Mouse (Mus musculus) ES-E14 (cell line): ENCODE measurements around the gene Plcb3. TPM values are rescaled to one million over a fixed set of nuclear protein-coding genes. Genes with fewer than 3 reads are reported as not detected.

Experiments
- DNase-seq: peaks from one replicate; pipeline ENCODE4 v3.0.0-alpha.2; 2013; ENCODE audit warnings: low read depth, low spot score
- H3K27ac ChIP-seq: 2 replicates; pipeline ENCODE4 v1.5.1; 2012; ENCODE audit warnings: low read depth, mild to moderate bottlenecking, low read length, moderate library complexity, mixed read lengths; ENCODE audit not compliant: poor library complexity, insufficient read depth, severe bottlenecking
- H3K36me3 ChIP-seq: 2 replicates; pipeline ENCODE4 v1.6.1; 2012; ENCODE audit warnings: mild to moderate bottlenecking, low read length, moderate library complexity, mixed read lengths; ENCODE audit not compliant: control insufficient read depth, poor library complexity, insufficient read depth, severe bottlenecking
- H3K4me1 ChIP-seq, 2 experiments: fragments of 150-350 bp in 1 of 2; sonication (generic) in 1 of 2; 2 replicates each; pipeline ENCODE4 v1.6.1; 2012; ENCODE audit warnings: low read length in 2 of 2, mild to moderate bottlenecking in 1 of 2, mixed read lengths in 1 of 2; ENCODE audit not compliant: control insufficient read depth in 2 of 2, insufficient read depth in 2 of 2, poor library complexity in 1 of 2
- H3K4me3 ChIP-seq, 2 experiments: fragments of 150-350 bp in 1 of 2; sonication (generic) in 1 of 2; 2 replicates each; pipeline ENCODE4 v1.5.1; 2012; ENCODE audit warnings: low read length in 2 of 2, low read depth in 1 of 2, mild to moderate bottlenecking in 1 of 2, mixed read lengths in 1 of 2; ENCODE audit not compliant: insufficient read depth in 1 of 2, poor library complexity in 1 of 2, severe bottlenecking in 1 of 2
- H3K9ac ChIP-seq: 2 replicates; pipeline ENCODE4 v1.6.1; 2012; ENCODE audit warnings: low read depth, mild to moderate bottlenecking, low read length, mixed read lengths; ENCODE audit not compliant: poor library complexity, insufficient read depth, severe bottlenecking
- H3K9me3 ChIP-seq: fragments of 150-350 bp; sonication (generic); 2 replicates; pipeline ENCODE4 v1.6.1; 2012; ENCODE audit warnings: low read depth, mild to moderate bottlenecking, low read length; ENCODE audit not compliant: control insufficient read depth, insufficient read depth
- CHD2 ChIP-seq: IDR thresholded peaks from 2 replicates; pipeline ENCODE4 v1.6.1; 2014; ENCODE audit warnings: mild to moderate bottlenecking, low read depth, low read length, inconsistent platforms
- HCFC1 ChIP-seq: IDR thresholded peaks from 2 replicates; pipeline ENCODE4 v1.6.1; 2012; ENCODE audit warnings: low read length, inconsistent platforms, borderline replicate concordance; ENCODE audit not compliant: insufficient read depth
- MAFK ChIP-seq: IDR thresholded peaks from 2 replicates; pipeline ENCODE4 v1.6.1; 2014; ENCODE audit warnings: mild to moderate bottlenecking, low read depth, low read length, inconsistent platforms; ENCODE audit not compliant: insufficient read depth
- ZC3H11A ChIP-seq: IDR thresholded peaks from 2 replicates; pipeline ENCODE4 v1.6.1; 2012; ENCODE audit warnings: low read depth, mild to moderate bottlenecking, inconsistent platforms, low read length, borderline replicate concordance
- ZNF384 ChIP-seq: IDR thresholded peaks from 2 replicates; pipeline ENCODE4 v1.6.1; 2012; ENCODE audit warnings: low read depth, low read length, inconsistent platforms
- in situ Hi-C, 2 experiments: fragments of 600-800 bp; cut with MboI; formaldehyde crosslinking; loops; one replicate each; pipeline ENCODE4 v1.15.1; 2025; ENCODE audit warnings: low sequenced_read_pairs in 2 of 2, inconsistent platforms in 1 of 2; ENCODE audit not compliant: unreplicated experiment in 2 of 2
- total RNA-seq: library from RNA; depleted of rRNA; stranded (reverse); fragments of 300-350 nt; gene quantifications from 2 replicates; pipeline ENCODE4 v1.2.3, GENCODE M21; 2012

Gene Plcb3
- total RNA-seq, 1 experiment: 42.3 TPM

- no peak for DNase-seq
- Histone ChIP-seq H3K9me3 (no peaks in the 10 kb centered on the region), H3K4me1 (peaks cover 4 to 17% of the 10 kb centered on the region in 2 experiments; a peak in 3 of 4 replicates), H3K4me3 (peak overlapping the region; percentile 83 to 92), H3K9ac (peak overlapping the region; percentile 8; the same call in 1 of the 2 replicates), H3K27ac (no peak overlapping the region), H3K36me3 (peaks cover 14% of the 10 kb centered on the region)
- in situ Hi-C loops: no loop called here
- TF ChIP-seq MAFK (no peak), ZNF384 (no peak), HCFC1 (no peak), ZC3H11A (no peak), CHD2 (no peak)
These were observed 11.6 kb upstream of the Plcb3 start for GRCm38 (mm10) chr19:6987904-6988285.

DNA sequence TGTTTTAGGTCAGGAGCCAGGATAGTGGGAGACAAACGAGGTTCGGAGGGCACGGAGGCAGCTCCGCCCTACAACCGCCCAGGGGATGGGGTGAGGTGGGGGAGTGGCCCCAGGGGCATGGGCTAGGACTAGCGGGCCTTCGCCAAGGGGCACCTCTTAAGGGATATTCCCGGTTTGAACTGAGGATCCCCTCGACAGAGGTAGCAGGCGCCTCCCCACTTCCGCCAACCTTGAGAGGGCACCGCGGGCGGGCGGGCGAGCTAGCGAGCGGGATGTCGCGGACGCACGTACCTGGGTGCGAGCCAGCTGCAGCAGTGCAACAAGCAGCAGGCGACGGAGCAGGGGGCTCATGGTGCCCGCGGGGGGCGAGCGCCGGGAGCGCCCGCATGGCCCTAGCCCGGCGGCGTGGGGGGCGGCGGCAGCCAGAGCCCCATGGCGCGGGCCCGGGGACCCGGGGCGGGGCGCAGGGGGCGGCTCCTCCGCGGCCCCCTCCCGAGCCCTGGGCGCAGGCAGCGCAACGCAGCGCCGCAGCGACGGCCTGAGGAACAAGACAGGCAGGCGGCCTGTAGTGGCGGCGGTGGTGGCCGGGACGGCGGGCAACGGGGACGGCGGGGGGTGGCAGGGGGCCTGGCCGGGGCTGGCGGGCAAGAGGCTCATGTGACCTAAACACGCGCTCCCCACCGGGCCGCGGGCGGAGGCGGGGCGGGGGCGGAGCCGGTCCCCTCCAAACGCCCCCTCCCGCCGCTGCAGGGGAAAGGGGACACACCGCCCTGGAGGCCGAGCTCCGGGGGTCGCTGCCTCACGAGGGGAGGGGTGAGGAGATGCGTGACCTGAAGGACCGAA is 11.0 kb upstream of the Plcb3 start, which contains the start of gene Vegfb:
Gene Vegfb (minus strand): TSS at position 591 of the 843 bp plus-strand sequence.
- peak within 1 kb of the TSS; percentile 19; the same call in 1 of the 2 replicates for H3K27ac ChIP-seq
- peak within 1 kb of the TSS; percentile 86 for H3K9ac ChIP-seq
- H3K4me3 ChIP-seq: peak within 1 kb of the TSS; percentile 83 to 92
- H3K9me3 ChIP-seq: no peaks in the 10 kb centered on the region
- peaks cover 4 to 17% of the 10 kb centered on the region in 2 experiments; a peak in 3 of 4 replicates for H3K4me1 ChIP-seq
- TF ChIP-seq CHD2 (no peak), HCFC1 (no peak), ZNF384 (no peak), ZC3H11A (no peak), MAFK (no peak)
- no peak for DNase-seq
- in situ Hi-C loops: no loop called here
- H3K36me3 ChIP-seq: peaks cover 17% of the 10 kb centered on the region

- no peak for DNase-seq
- in situ Hi-C loops: no loop called here
- Histone ChIP-seq H3K9ac (no peak overlapping the region; the same call in 1 of the 2 replicates), H3K9me3 (no peaks in the 10 kb centered on the region), H3K4me3 (peak overlapping the region; percentile 83 to 92), H3K27ac (no peak overlapping the region), H3K4me1 (peaks cover 0 to 17% of the 10 kb centered on the region in 2 experiments; a peak in 2 of 4 replicates), H3K36me3 (peaks cover 20% of the 10 kb centered on the region)
- no peak for TF ChIP-seq MAFK
- no peak for TF ChIP-seq ZC3H11A
- no peak for TF ChIP-seq CHD2
- no peak for TF ChIP-seq HCFC1
- TF ChIP-seq ZNF384: no peak
These were observed 9.9 kb upstream of the Plcb3 start for GRCm38 (mm10) chr19:6985951-6986708.

DNA sequence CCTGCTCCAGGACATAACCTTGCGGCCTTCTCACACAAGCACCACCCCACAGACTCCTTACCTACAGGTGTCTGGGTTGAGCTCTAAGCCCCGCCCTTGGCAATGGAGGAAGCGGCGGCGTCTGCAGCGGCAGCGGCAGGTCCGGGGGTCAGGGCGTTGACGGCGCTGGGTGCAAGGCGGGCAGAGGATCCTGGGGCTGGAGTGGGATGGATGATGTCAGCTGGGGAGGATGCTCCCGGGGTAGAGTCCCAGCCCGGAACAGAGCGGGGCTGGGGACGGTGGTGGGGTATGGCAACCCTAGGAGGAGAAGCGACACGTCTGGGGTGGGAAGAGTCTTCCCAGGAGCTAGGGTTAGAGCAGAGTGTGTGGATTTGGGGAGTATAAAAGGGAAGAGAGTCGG is 9.0 kb upstream of the Plcb3 start:
- Histone ChIP-seq H3K27ac (no peak overlapping the region), H3K9ac (peak overlapping the region; percentile 2; the same call in 1 of the 2 replicates), H3K36me3 (peaks cover 20% of the 10 kb centered on the region), H3K4me1 (peaks cover 0 to 17% of the 10 kb centered on the region in 2 experiments; a peak in 2 of 4 replicates), H3K4me3 (peak overlapping the region in 1 of 2 experiments; percentile 21; a peak in 2 of 4 replicates), H3K9me3 (no peaks in the 10 kb centered on the region)
- TF ChIP-seq MAFK (no peak), CHD2 (no peak), HCFC1 (no peak), ZC3H11A (no peak), ZNF384 (no peak)
- in situ Hi-C loops: no loop called here
- no peak for DNase-seq
